Mouse (Mus musculus): ENCODE measurements around the gene Snx32. TPM values are rescaled to one million over a fixed set of nuclear protein-coding genes. Genes with fewer than 3 reads are reported as not detected.

Gene Snx32
- polyA plus RNA-seq, 1 experiment = 1.3 TPM

- Histone ChIP-seq H3K9me3 (ENCODE audit: control insufficient read depth, low read length) (peaks cover 11% of the 10 kb centered on the region), H3K36me3 (ENCODE audit: control insufficient read depth) (no peaks in the 10 kb centered on the region), H3K27me3 (ENCODE audit: control insufficient read depth) (peaks cover 71% of the 10 kb centered on the region), H3K4me3 (replicated peaks) (no peak overlapping the region), H3K4me1 (ENCODE audit: control insufficient read depth) (peaks cover 22% of the 10 kb centered on the region)
- no peak for TF ChIP-seq TAL1 (IDR thresholded peaks at IDR 0.05; ENCODE audit: low read length)
- no peak for TF ChIP-seq GATA1 (IDR thresholded peaks at IDR 0.05; ENCODE audit: low read length)
Measured at GRCm38 (mm10) chr19:5445747-5446146, 64.6 kb downstream of the Snx32 start.

GRCm38 (mm10) chr19:5444954-5445353 lies 65.4 kb downstream of the Snx32 start:
- Histone ChIP-seq H3K27me3 (ENCODE audit: control insufficient read depth) (peaks cover 66% of the 10 kb centered on the region), H3K4me3 (replicated peaks) (no peak overlapping the region)
- TF ChIP-seq TAL1 (IDR thresholded peaks at IDR 0.05; ENCODE audit: low read length) (no peak), GATA1 (IDR thresholded peaks at IDR 0.05; ENCODE audit: low read length) (no peak)

GRCm38 (mm10) chr19:5444371-5444908 lies 65.9 kb downstream of the Snx32 start:
- H3K9me3 ChIP-seq (ENCODE audit: control insufficient read depth, low read length) = peaks cover 17% of the 10 kb centered on the region
- no peak overlapping the region for H3K4me3 ChIP-seq (replicated peaks)
- peaks cover 61% of the 10 kb centered on the region for H3K27me3 ChIP-seq (ENCODE audit: control insufficient read depth)
- no peak for TF ChIP-seq TAL1 (IDR thresholded peaks at IDR 0.05; ENCODE audit: low read length)
- no peak for TF ChIP-seq GATA1 (IDR thresholded peaks at IDR 0.05; ENCODE audit: low read length)
- peaks cover 22% of the 10 kb centered on the region for H3K4me1 ChIP-seq (ENCODE audit: control insufficient read depth)
- H3K36me3 ChIP-seq (ENCODE audit: control insufficient read depth) = no peaks in the 10 kb centered on the region

More at GRCm38 (mm10) chr19:5444954-5445353, 65.4 kb downstream of the Snx32 start:
- Histone ChIP-seq H3K4me1 (ENCODE audit: control insufficient read depth) (peaks cover 22% of the 10 kb centered on the region), H3K36me3 (ENCODE audit: control insufficient read depth) (no peaks in the 10 kb centered on the region), H3K9me3 (ENCODE audit: control insufficient read depth, low read length) (peaks cover 17% of the 10 kb centered on the region)

Other genes starting within 250 kb of the Snx32 start
- gene Pacs1, start 237.4 kb downstream of the Snx32 start, polyA plus RNA-seq (2012) = 2.6 and 2.7 TPM in 2 replicates
- gene Sf3b2, start 215.1 kb downstream of the Snx32 start, polyA plus RNA-seq (2012) = 23.0 and 27.9 TPM in 2 replicates
- not detected in 2 replicates for gene Gal3st3, start 212.2 kb downstream of the Snx32 start, polyA plus RNA-seq (2012)
- gene Catsper1, start 174.8 kb downstream of the Snx32 start, polyA plus RNA-seq (2012) = not detected in 2 replicates
- not detected in 2 replicates for gene Cst6, start 161.0 kb downstream of the Snx32 start, polyA plus RNA-seq (2012)
- 4.6 and 4.7 TPM in 2 replicates for gene Eif1ad, start 143.8 kb downstream of the Snx32 start, polyA plus RNA-seq (2012)
- 15.6 and 21.7 TPM in 2 replicates for gene Banf1, start 143.4 kb downstream of the Snx32 start, polyA plus RNA-seq (2012)
- 15.8 and 17.4 TPM in 2 replicates for gene Sart1, start 121.8 kb downstream of the Snx32 start, polyA plus RNA-seq (2012)
- gene Tsga10ip, start 108.0 kb downstream of the Snx32 start, polyA plus RNA-seq (2012) = not detected in 2 replicates
- gene Drap1, start 85.6 kb downstream of the Snx32 start, polyA plus RNA-seq (2012) = 25.1 and 29.2 TPM in 2 replicates
- 3.1 and 3.7 TPM in 2 replicates for gene AI837181, start 85.4 kb downstream of the Snx32 start, polyA plus RNA-seq (2012)
- gene Fosl1, start 63.0 kb downstream of the Snx32 start, polyA plus RNA-seq (2012) = 0.12 and 0.18 TPM in 2 replicates
- gene Ccdc85b, start 52.6 kb downstream of the Snx32 start, polyA plus RNA-seq (2012) = 0.54 and 0.57 TPM in 2 replicates
- gene Fibp, start 49.9 kb downstream of the Snx32 start, polyA plus RNA-seq (2012) = 2.4 and 11.7 TPM in 2 replicates
- not detected in 2 replicates for gene Ctsw, start 42.0 kb downstream of the Snx32 start, polyA plus RNA-seq (2012)
- gene Efemp2, start 36.6 kb downstream of the Snx32 start, polyA plus RNA-seq (2012) = 0.03 and 0.04 TPM in 2 replicates
- gene Mus81, start 22.1 kb downstream of the Snx32 start, polyA plus RNA-seq (2012) = 5.2 and 9.4 TPM in 2 replicates
- gene Cfl1, start 20.1 kb downstream of the Snx32 start, polyA plus RNA-seq (2012) = 151 and 164 TPM in 2 replicates
- 0.10 and 0.18 TPM in 2 replicates for gene 1700020D05Rik, start 6.8 kb downstream of the Snx32 start, polyA plus RNA-seq (2012)
- gene Ovol1, start 50.1 kb upstream of the Snx32 start, polyA plus RNA-seq (2012) = 0.01 TPM in 2 replicates
- 0.19 and 0.20 TPM in 2 replicates for gene Ap5b1, start 57.5 kb upstream of the Snx32 start, polyA plus RNA-seq (2012)
- 82.8 and 90.8 TPM in 2 replicates for gene Rnaseh2c, start 91.3 kb upstream of the Snx32 start, polyA plus RNA-seq (2012)
- gene Kat5, start 99.7 kb upstream of the Snx32 start, polyA plus RNA-seq (2012) = 6.0 and 7.0 TPM in 2 replicates
- gene Rela, start 126.9 kb upstream of the Snx32 start, polyA plus RNA-seq (2012) = 4.1 and 6.0 TPM in 2 replicates
- 63.2 and 69.8 TPM in 2 replicates for gene Sipa1, start 153.2 kb upstream of the Snx32 start, polyA plus RNA-seq (2012)
- 18.5 and 20.2 TPM in 2 replicates for gene Map3k11, start 178.2 kb upstream of the Snx32 start, polyA plus RNA-seq (2012)
- gene Pcnx3, start 178.4 kb upstream of the Snx32 start, polyA plus RNA-seq (2012) = 43.8 and 46.7 TPM in 2 replicates
- 0.04 and 0.06 TPM in 2 replicates for gene Kcnk7, start 193.8 kb upstream of the Snx32 start, polyA plus RNA-seq (2012)
- 88.4 and 106 TPM in 2 replicates for gene Ehbp1l1, start 215.8 kb upstream of the Snx32 start, polyA plus RNA-seq (2012)
- gene Fam89b, start 219.1 kb upstream of the Snx32 start, polyA plus RNA-seq (2012) = 33.0 and 41.0 TPM in 2 replicates
- gene Ltbp3, start 230.4 kb upstream of the Snx32 start, polyA plus RNA-seq (2012) = 0.06 and 0.09 TPM in 2 replicates